Mouse (Mus musculus): ENCODE results near the gene Zfp687. TPM values are rescaled to one million over a fixed set of nuclear protein-coding genes. Genes with fewer than 3 reads are reported as not detected.

The Zfp687 gene
- total RNA-seq, 2 experiments from 2014 or later: 23.1 to 37.7 TPM

GRCm38 (mm10) chr3:95018741-95019140, 3.5 kb upstream of the Zfp687 start:
- DNase-seq: no peak

- DNase-seq: no peak
These were observed 1.3 kb upstream of the Zfp687 start for GRCm38 (mm10) chr3:95016532-95017056.

- peak; percentile 95 for DNase-seq
These were observed 763 bp upstream of the Zfp687 start for GRCm38 (mm10) chr3:95015891-95016531.

- peak; percentile 72 for DNase-seq
These were observed 658 bp downstream of the Zfp687 start for GRCm38 (mm10) chr3:95014428-95015151.

GRCm38 (mm10) chr3:95013699-95014427, 1.4 kb downstream of the Zfp687 start:
- no peak for DNase-seq

- no peak for DNase-seq
These were observed 2.3 kb downstream of the Zfp687 start for GRCm38 (mm10) chr3:95012982-95013381.

- no peak for DNase-seq
These were observed 4.9 kb downstream of the Zfp687 start for GRCm38 (mm10) chr3:95010396-95010795.

- peak; percentile 66 to 74 for DNase-seq
These were observed 7.5 kb downstream of the Zfp687 start for GRCm38 (mm10) chr3:95007706-95008105.

- DNase-seq: no peak
These were observed 9.6 kb downstream of the Zfp687 start for GRCm38 (mm10) chr3:95005651-95006050.

- DNase-seq: no peak
These were observed 12.0 kb downstream of the Zfp687 start for GRCm38 (mm10) chr3:95003273-95003672.

GRCm38 (mm10) chr3:95002569-95002968, 12.7 kb downstream of the Zfp687 start:
- no peak for DNase-seq

- peak; percentile 80 to 85 for DNase-seq
These were observed 18.3 kb downstream of the Zfp687 start for GRCm38 (mm10) chr3:94996946-94997345.

GRCm38 (mm10) chr3:94989159-94989761, 26.0 kb downstream of the Zfp687 start:
- no peak for DNase-seq

GRCm38 (mm10) chr3:94987578-94987977, 27.7 kb downstream of the Zfp687 start:
- DNase-seq: peak; percentile 82 to 83

- DNase-seq: no peak
These were observed 29.7 kb downstream of the Zfp687 start for GRCm38 (mm10) chr3:94985513-94985912.

GRCm38 (mm10) chr3:94984312-94984711, 30.9 kb downstream of the Zfp687 start:
- no peak for DNase-seq

- DNase-seq: peak; percentile 82 to 88
These were observed 40.5 kb downstream of the Zfp687 start, which contains the start of gene Pi4kb for GRCm38 (mm10) chr3:94974528-94975422. Gene Pi4kb, plus strand, starts transcription at chr3:94974731.

- peak in 1 of 2 experiments; percentile 16 for DNase-seq
These were observed 41.2 kb downstream of the Zfp687 start for GRCm38 (mm10) chr3:94974026-94974527.

- DNase-seq: no peak
These were observed 41.6 kb downstream of the Zfp687 start for GRCm38 (mm10) chr3:94973620-94974019.

GRCm38 (mm10) chr3:94972552-94972951, 42.7 kb downstream of the Zfp687 start:
- DNase-seq: no peak

- DNase-seq: no peak
These were observed 49.4 kb downstream of the Zfp687 start for GRCm38 (mm10) chr3:94965878-94966277.
